Mouse (Mus musculus) adipocyte (in vitro differentiated cells): ENCODE results near the gene Uhrf1bp1l.

ENCODE experiments used
- DNase-seq: peaks from one replicate; pipeline ENCODE4 v3.0.0-alpha.2; 2016; ENCODE audit warnings: low spot score

The Uhrf1bp1l gene

DNA sequence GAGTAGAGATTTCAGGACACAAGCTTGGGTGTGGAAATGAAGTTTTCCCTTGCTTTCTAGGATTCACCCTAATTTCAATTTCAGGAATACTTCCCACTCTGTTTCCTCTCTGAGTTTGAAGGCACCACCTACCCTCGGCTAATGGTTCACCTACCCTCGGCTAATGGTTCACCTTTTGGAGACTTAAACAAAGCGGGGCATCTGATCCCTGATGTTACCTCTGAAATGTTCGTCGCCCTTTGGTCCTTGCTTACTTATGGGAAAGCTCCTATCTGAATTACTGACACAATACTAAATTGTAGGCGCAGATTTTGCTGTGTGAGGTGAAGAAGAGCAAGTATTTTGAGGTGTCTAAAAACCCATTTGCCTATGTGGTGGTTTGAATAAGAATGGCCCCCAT lies 106.2 kb downstream of the Uhrf1bp1l start:
- DNase-seq, result no peak

DNA sequence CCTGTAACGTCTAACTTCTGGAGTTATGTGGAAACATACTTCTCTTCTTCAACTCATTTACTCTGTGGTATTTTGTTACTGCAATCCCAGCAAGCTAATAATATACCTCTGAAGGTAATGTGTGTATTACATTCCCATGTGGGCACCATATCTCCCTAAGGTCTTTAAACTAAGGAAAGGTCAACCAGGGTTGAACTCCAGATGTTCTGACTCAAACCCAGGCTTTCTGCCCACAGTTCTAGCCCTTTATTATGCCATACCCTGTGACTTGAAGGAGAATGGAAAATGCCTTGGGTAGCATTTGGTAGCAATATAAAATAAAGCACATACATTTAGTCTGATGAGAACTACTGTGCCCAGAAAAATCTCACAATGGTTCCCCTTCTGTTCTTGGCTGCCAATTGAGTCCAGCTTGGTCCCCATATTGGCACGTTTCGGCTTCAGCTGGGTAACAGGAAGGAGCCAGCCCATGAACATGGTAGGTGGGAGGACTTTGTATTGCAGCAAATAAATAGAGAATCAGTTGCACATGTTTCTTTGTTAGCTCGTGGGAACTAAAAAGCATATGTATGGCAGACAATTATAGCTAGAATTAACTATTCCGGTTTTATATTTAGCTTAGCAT lies 110.6 kb downstream of the Uhrf1bp1l start:
- DNase-seq, result peak; percentile 60

DNA sequence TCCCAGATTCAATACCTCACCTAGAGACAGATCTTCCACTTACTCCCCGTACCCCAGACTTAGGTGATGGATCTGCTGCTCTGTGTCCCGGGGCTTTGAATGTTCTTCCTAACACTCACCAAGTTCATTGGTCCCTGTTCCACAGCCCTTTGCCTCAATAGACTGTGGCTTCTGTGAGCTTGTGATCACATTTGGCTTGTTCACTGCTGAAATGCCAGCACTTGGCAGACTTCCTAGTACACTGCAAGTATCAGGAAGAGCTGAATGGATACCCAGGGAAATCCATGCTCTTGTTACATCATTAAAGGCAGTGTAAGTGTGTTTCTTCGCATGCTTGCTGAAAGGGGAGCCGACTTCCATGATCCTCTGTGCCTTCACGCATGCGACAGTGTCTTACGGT lies 111.5 kb downstream of the Uhrf1bp1l start:
- peak; percentile 95 for DNase-seq

DNA sequence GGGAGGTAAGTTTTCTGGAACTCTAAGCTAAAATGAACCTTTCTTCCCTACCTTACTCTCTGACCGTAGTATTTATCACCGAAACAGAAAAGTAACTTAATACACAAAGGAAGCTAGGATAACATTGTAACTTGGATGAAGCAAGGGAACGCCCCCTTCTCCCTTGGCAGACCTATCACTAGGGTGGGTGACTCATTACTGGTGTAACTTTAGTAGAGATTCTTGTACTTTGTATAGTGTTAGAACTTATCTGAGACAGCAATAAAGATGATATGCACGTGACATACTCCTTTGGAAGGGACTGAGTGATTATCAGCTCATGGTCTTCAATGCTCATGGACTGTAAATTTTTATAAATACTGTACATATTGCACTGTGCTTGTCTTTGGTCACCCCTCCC lies 123.4 kb downstream of the Uhrf1bp1l start:
- DNase-seq, result no peak

DNA sequence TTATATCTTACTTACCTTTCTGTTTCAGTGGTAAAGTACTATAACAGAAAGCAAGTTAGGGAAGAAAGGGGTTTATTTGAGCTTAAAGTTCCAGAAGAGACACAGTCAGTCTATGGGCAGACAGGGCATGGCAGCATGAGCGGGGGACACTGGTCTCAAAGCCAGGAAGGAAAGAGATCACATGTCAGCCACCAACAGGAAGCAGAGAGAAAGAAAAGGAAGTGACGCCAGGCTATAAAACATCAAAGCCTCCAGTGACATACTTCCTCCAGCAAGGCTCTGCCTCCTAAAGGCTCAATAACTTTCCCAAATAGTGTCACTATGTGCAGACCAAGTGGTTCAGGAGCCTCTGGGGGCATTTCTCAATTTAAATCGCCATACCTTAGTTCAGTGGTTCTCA lies 124.0 kb downstream of the Uhrf1bp1l start:
- DNase-seq, result no peak
